11 mouse cellular contexts compared by ENCODE assay signal in the genomic region with DNA sequence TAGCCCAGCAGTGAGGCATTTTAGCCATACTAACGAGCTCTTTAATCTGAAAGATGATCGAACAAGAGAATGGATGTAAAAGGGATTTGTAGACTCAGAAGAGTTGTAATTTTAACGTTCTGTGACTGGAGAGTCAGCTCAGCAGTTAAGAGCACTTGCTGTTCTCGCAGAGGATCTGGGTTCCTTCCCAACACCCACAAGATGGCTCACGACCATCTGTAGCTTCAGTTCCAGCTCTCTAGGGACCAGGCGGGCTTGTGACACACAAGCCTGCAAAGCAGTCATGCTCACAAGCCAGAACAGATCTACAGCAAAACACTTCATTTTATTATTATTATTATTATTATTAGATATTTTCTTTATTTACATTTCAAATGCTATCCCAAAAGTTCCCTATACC. TPM values are rescaled to one million over a fixed set of nuclear protein-coding genes. Genes with fewer than 3 reads are reported as not detected.
DNase-seq lines count a peak whose midpoint lies in the region; ATAC-seq and TF ChIP-seq lines count a peak whose summit lies in the region.
"Had no signal": no experiment of that assay in that cellular context is flagged by ENCODE, and none has a peak within 500 bp of the region (broad histone marks: within the 10 kb centered on the region; RNA-seq: fewer than 3 reads in every experiment).

No protein-coding gene starts in this region.

- TF ChIP-seq POLR2A in brain, embryonic 14.5 days (IDR thresholded peaks at IDR 0.05; ENCODE audit: borderline replicate concordance, extremely low read depth, insufficient read depth, insufficient read length, poor library complexity, severe bottlenecking): no peak

- H3K4me2 ChIP-seq in midbrain, embryonic 15.5 days: no peak overlapping the region
- H3K4me2 ChIP-seq: hindbrain, embryonic 14.5 days had no signal

- no peaks in the 10 kb centered on the region for H3K36me3 ChIP-seq in midbrain, embryonic 15.5 days (replicated peaks)

- H3K27me3 ChIP-seq in midbrain, embryonic 15.5 days (replicated peaks): no peaks in the 10 kb centered on the region

- peak; percentile 35 to 39 for DNase-seq in heart, postnatal 14 days
- no peak for DNase-seq in heart, postnatal 4 days
- DNase-seq in brain, embryonic 14.5 days (ENCODE audit: low read depth): peak; percentile 45
- peak; percentile 59 for DNase-seq in gastrocnemius, postnatal 25 days
- DNase-seq in right cerebral cortex, adult 2 months (ENCODE audit: low spot score in 2 of 2): peak; percentile 52 to 68
- DNase-seq in spleen, postnatal 4 days (ENCODE audit: low spot score in 2 of 2): no peak
- DNase-seq: lung, postnatal 10 days; midbrain, embryonic 14.5 days; thymus, postnatal 25 days had no signal

- no peak overlapping the region for H3K4me3 ChIP-seq in midbrain, embryonic 15.5 days

- no peaks in the 10 kb centered on the region for H3K9me3 ChIP-seq in midbrain, embryonic 15.5 days

- no peak overlapping the region for H3K9ac ChIP-seq in midbrain, embryonic 15.5 days
- H3K9ac ChIP-seq: hindbrain, embryonic 14.5 days had no signal

- WGBS in midbrain, embryonic 15.5 days: 66% methylated on average over 6 of the region's 6 CpGs

- peaks cover 41% of the 10 kb centered on the region for H3K4me1 ChIP-seq in midbrain, embryonic 15.5 days

- TF ChIP-seq CTCF in brain, embryonic 14.5 days (IDR thresholded peaks at IDR 0.05; ENCODE audit: borderline replicate concordance, extremely low read depth, insufficient read depth, insufficient read length): no peak

- intact Hi-C loops in heart, postnatal 14 days (cut with DNase I): no loop called here

- no peak overlapping the region for H3K27ac ChIP-seq in midbrain, embryonic 15.5 days
- H3K27ac ChIP-seq: hindbrain, embryonic 14.5 days had no signal

- ATAC-seq in midbrain, embryonic 15.5 days (replicated peaks): no peak

RNA-seq across cellular contexts. Expression of a gene that starts 25.1 kb away (rescaled TPM):
- 100 to 1,000 TPM; 257 to 259 TPM for total RNA-seq in heart, postnatal 14 days (2021)
- total RNA-seq in heart, postnatal 4 days (2021): 100 to 1,000 TPM; 317 to 339 TPM
- 447 and 498 TPM in 2 replicates for polyA plus RNA-seq in brain, embryonic 14.5 days (2012; rRNA removed)
- 100 to 1,000 TPM; 180 to 184 TPM for total RNA-seq in gastrocnemius, postnatal 25 days (2021)
- 389 and 397 TPM in 2 replicates for polyA plus RNA-seq in midbrain, embryonic 15.5 days (2015; fragmentation: Nextera tagmentation; extraction: Ambion mirVana)

Comparison
In these comparisons a context has a peak if more than half of its experiments do, and no peak if none do; other contexts are left out.
1. DNase-seq: peak in heart, postnatal 14 days (2 of 2), brain, embryonic 14.5 days (single experiment), gastrocnemius, postnatal 25 days (single experiment) and right cerebral cortex, adult 2 months (2 of 2); none in heart, postnatal 4 days (single experiment) and spleen, postnatal 4 days (0 of 2).